Mouse (Mus musculus) small intestine, adult 2 months (tissue): ENCODE measurements at regions not wholly inside any gene's neighbourhood (a gene's known extent, or its start where the extent isn't known, plus 50 kb on each side); places are given as distances from the start of the nearest gene placed in this dataset.

Experiments used
- CTCF ChIP-seq: fragments of 200-500 bp; IDR thresholded peaks from 2 replicates; pipeline ENCODE4 v1.5.1; 2012; ENCODE audit warnings: low read depth, mild to moderate bottlenecking, control low read depth, inconsistent platforms, low read length, moderate library complexity, mixed read lengths; ENCODE audit not compliant: insufficient replicate concordance, insufficient read length; ENCODE audit errors: extremely low read depth
- POLR2A ChIP-seq: fragments of 200-500 bp; IDR thresholded peaks from 2 replicates; pipeline ENCODE4 v1.6.1; 2012; ENCODE audit warnings: low read depth, mild to moderate bottlenecking, control low read depth, inconsistent platforms, low read length, moderate library complexity

- no peak for TF ChIP-seq CTCF
- TF ChIP-seq POLR2A = no peak
These were observed 146.7 kb downstream of the Postn start for GRCm38 (mm10) chr3:54507575-54507974.
